Mouse (Mus musculus) kidney, embryonic 15.5 days (tissue): Measurements from ENCODE around the gene Pank3. TPM values are rescaled to one million over a fixed set of nuclear protein-coding genes. Genes with fewer than 3 reads are reported as not detected.
A peak's percentile ranks its signal among the peaks of the same experiment; 100 is the strongest.

ENCODE experiments used
- ATAC-seq: fragments of 200-750 bp; cut with Nextera tagmentation; replicated peaks from 2 replicates; pipeline ENCODE4 v1.8.0; 2017; ENCODE audit warnings: moderate TSS enrichment; ENCODE audit not compliant: low FRiP score
- H3K27ac ChIP-seq: fragments of 300-500 bp; sonication (generic); 2 replicates; pipeline ENCODE4 v1.5.1; 2015; ENCODE audit warnings: mild to moderate bottlenecking, inconsistent platforms
- H3K27me3 ChIP-seq: fragments of 300-500 bp; sonication (generic); 2 replicates; pipeline ENCODE4 v1.6.1; 2015; ENCODE audit warnings: inconsistent platforms
- H3K36me3 ChIP-seq: fragments of 300-500 bp; sonication (generic); 2 replicates; pipeline ENCODE4 v1.6.1; 2015; ENCODE audit warnings: inconsistent platforms
- H3K4me1 ChIP-seq: fragments of 300-500 bp; sonication (generic); 2 replicates; pipeline ENCODE4 v1.6.1; 2015; ENCODE audit warnings: inconsistent platforms
- H3K4me2 ChIP-seq: fragments of 300-500 bp; sonication (generic); 2 replicates; pipeline ENCODE4 v1.6.1; 2015; ENCODE audit warnings: moderate library complexity, mild to moderate bottlenecking, inconsistent platforms
- H3K4me3 ChIP-seq: fragments of 300-500 bp; sonication (generic); replicated peaks from 2 replicates; pipeline ENCODE4 v1.5.1; 2015; ENCODE audit warnings: mild to moderate bottlenecking, inconsistent platforms
- H3K9ac ChIP-seq: fragments of 300-500 bp; sonication (generic); 2 replicates; pipeline ENCODE4 v1.6.1; 2015; ENCODE audit warnings: mild to moderate bottlenecking, inconsistent platforms
- H3K9me3 ChIP-seq: fragments of 300-500 bp; sonication (generic); replicated peaks from 2 replicates; pipeline ENCODE4 v1.6.1; 2016; ENCODE audit warnings: inconsistent platforms
- WGBS: fragments of 180-500 bp; shearing (Covaris S2); methylation state at CpG from one replicate; pipeline ENCODE4 v1.1.7; 2015; ENCODE audit warnings: mixed read lengths; 5-methylcytosine and 5-hydroxymethylcytosine counted together
- polyA plus RNA-seq: library from polyadenylated mRNA; unstranded; fragments of >200 nt; fragmentation: Nextera tagmentation; extraction: Ambion mirVana; gene quantifications from 2 replicates; pipeline ENCODE4 v1.2.1, GENCODE M21; 2015

Gene Pank3
- polyA plus RNA-seq, 1 experiment from 2014 or later: 14.1 TPM

GRCm38 (mm10) chr11:35754906-35755418 lies 14.3 kb upstream of the Pank3 start:
- Histone ChIP-seq H3K4me2 (no peak overlapping the region), H3K27ac (no peak overlapping the region), H3K27me3 (no peaks in the 10 kb centered on the region), H3K4me1 (peaks cover 38% of the 10 kb centered on the region), H3K9ac (no peak overlapping the region), H3K36me3 (no peaks in the 10 kb centered on the region), H3K9me3 (no peaks in the 10 kb centered on the region), H3K4me3 (no peak overlapping the region)
- 92% methylated on average over 4 of the region's 4 CpGs for WGBS
- no peak for ATAC-seq

GRCm38 (mm10) chr11:35755546-35755945 lies 13.7 kb upstream of the Pank3 start:
- no peak overlapping the region for H3K4me2 ChIP-seq
- no peak for ATAC-seq
- H3K9me3 ChIP-seq: no peaks in the 10 kb centered on the region
- H3K4me3 ChIP-seq: no peak overlapping the region
- H3K27ac ChIP-seq: no peak overlapping the region
- no peak overlapping the region for H3K9ac ChIP-seq
- H3K27me3 ChIP-seq: no peaks in the 10 kb centered on the region
- WGBS: 24% methylated on average over 6 of the region's 6 CpGs
- H3K36me3 ChIP-seq: no peaks in the 10 kb centered on the region
- peaks cover 33% of the 10 kb centered on the region for H3K4me1 ChIP-seq

GRCm38 (mm10) chr11:35756411-35757303 lies 12.6 kb upstream of the Pank3 start:
- no peak for ATAC-seq
- Histone ChIP-seq H3K9me3 (no peaks in the 10 kb centered on the region), H3K9ac (no peak overlapping the region), H3K4me2 (no peak overlapping the region), H3K27ac (peak overlapping the region; percentile 27; the same call in 1 of the 2 replicates), H3K36me3 (no peaks in the 10 kb centered on the region), H3K27me3 (no peaks in the 10 kb centered on the region), H3K4me3 (no peak overlapping the region), H3K4me1 (peaks cover 26% of the 10 kb centered on the region)
- WGBS: 61% methylated on average over 11 of the region's 11 CpGs

GRCm38 (mm10) chr11:35760001-35760626 lies 9.2 kb upstream of the Pank3 start:
- no peak overlapping the region for H3K4me2 ChIP-seq
- H3K9ac ChIP-seq: no peak overlapping the region
- 84% methylated on average over 7 of the region's 7 CpGs for WGBS
- peaks cover 25% of the 10 kb centered on the region for H3K4me1 ChIP-seq
- H3K27me3 ChIP-seq: no peaks in the 10 kb centered on the region
- H3K27ac ChIP-seq: no peak overlapping the region
- ATAC-seq: no peak
- no peaks in the 10 kb centered on the region for H3K36me3 ChIP-seq
- no peak overlapping the region for H3K4me3 ChIP-seq
- H3K9me3 ChIP-seq: no peaks in the 10 kb centered on the region

DNA sequence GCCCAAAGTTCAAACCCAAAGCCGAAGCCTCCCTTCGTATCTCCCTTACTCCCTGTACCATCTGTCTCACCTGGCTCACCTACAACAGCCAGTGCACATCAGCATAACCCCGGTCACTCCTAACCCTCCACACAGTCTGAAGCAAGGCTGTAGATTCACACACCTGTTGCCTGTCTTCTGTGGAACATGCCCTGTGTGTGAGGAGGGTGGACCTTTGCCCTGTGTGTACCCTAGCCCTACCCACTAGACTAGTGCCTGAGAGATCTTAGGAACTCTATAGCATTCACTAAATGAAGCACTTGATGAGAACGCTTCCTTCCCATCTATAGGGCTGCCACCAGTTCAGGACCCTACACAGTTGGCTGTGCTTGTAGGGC lies 8.7 kb upstream of the Pank3 start:
- Histone ChIP-seq H3K27ac (no peak overlapping the region), H3K9me3 (no peaks in the 10 kb centered on the region), H3K27me3 (no peaks in the 10 kb centered on the region), H3K4me3 (no peak overlapping the region), H3K9ac (no peak overlapping the region), H3K4me1 (peaks cover 20% of the 10 kb centered on the region), H3K36me3 (no peaks in the 10 kb centered on the region), H3K4me2 (no peak overlapping the region)
- ATAC-seq: no peak
- WGBS: 92% methylated on average over 4 of the region's 4 CpGs

- H3K4me3 ChIP-seq: no peak overlapping the region
- H3K4me1 ChIP-seq: peaks cover 13% of the 10 kb centered on the region
- 84% methylated on average over 5 of the region's 5 CpGs for WGBS
- H3K9ac ChIP-seq: no peak overlapping the region
- ATAC-seq: no peak
- no peaks in the 10 kb centered on the region for H3K9me3 ChIP-seq
- no peak overlapping the region for H3K4me2 ChIP-seq
- H3K36me3 ChIP-seq: no peaks in the 10 kb centered on the region
- no peak overlapping the region for H3K27ac ChIP-seq
- no peaks in the 10 kb centered on the region for H3K27me3 ChIP-seq
Measured at GRCm38 (mm10) chr11:35766845-35767244, 2.4 kb upstream of the Pank3 start.

- Histone ChIP-seq H3K9me3 (no peaks in the 10 kb centered on the region), H3K4me1 (peaks cover 13% of the 10 kb centered on the region), H3K36me3 (peaks cover 7% of the 10 kb centered on the region; the same call in 1 of the 2 replicates), H3K27me3 (no peaks in the 10 kb centered on the region), H3K4me2 (peak overlapping the region; percentile 76), H3K4me3 (peak overlapping the region; percentile 92), H3K27ac (peak overlapping the region; percentile 94), H3K9ac (peak overlapping the region; percentile 93)
- under 1% methylated on average over 41 of the region's 41 CpGs for WGBS
- ATAC-seq: peak; percentile 95
Measured at GRCm38 (mm10) chr11:35769746-35770437, 608 bp downstream of the Pank3 start.

DNA sequence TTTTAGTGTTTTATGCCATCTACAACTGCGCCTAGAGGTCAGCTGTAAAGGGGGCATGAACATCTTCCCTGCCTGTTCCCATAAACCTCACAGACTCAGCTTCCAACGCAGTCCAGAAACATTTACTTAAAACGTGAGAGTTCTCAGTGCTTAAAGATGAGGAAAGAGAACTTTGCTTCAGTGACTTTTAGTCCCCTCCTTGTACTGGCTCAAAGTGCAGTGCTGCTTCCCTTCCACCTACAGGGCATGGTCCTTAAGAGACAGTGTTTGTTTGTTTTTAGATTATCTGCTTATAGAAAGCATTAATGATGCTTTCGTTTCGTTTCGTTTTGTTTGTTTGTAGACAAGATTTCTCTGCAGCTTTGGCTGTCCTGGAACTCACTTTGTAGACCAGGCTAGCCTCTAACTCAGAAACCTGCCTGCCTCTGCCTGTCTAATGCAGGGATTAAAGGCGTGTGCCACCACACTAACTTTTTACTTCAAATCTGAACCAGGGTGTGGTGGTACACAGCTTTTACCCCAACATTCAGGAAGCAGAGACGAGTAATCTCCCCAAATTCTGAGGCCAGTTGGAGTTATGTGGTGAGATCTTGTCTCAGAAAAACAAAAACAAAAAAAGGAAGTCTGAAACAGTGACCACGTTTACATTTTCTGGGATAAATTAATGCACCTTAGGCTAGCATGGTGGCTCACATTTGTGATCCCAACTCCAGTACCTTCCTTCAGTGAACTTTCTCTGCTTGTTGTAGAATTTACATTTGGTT lies 1.6 kb downstream of the Pank3 start:
- WGBS: 58% methylated on average over 9 of the region's 9 CpGs
- ATAC-seq: no peak
- H3K27me3 ChIP-seq: no peaks in the 10 kb centered on the region

DNA sequence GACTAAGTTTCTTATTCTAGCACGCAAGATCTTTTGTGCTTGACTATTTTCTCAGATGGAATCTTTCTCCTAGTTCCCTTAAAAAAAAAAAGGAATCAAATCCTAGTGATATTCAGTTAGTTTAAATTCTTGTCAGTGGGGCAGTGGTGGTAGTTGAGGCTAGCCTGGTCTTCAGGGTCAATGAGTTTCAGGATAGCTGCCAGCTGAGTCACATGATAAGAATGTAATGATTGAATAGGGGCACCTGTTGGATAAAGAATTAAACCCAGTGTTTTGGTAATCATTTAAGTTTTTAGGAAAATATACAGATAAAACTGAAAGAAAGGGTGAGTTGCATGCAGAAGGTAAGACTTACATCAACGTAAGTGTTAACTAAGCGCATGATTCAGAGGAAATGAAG lies 6.3 kb downstream of the Pank3 start:
- 91% methylated on average over 3 of the region's 3 CpGs for WGBS
- no peak overlapping the region for H3K27ac ChIP-seq
- H3K4me2 ChIP-seq: no peak overlapping the region
- H3K27me3 ChIP-seq: no peaks in the 10 kb centered on the region
- ATAC-seq: no peak
- no peak overlapping the region for H3K4me3 ChIP-seq
- H3K9me3 ChIP-seq: no peaks in the 10 kb centered on the region
- H3K9ac ChIP-seq: no peak overlapping the region
- peaks cover 51% of the 10 kb centered on the region for H3K36me3 ChIP-seq
- H3K4me1 ChIP-seq: peaks cover 12% of the 10 kb centered on the region

More for the DNA sequence above, 1.6 kb downstream of the Pank3 start:
- peak overlapping the region; percentile 94; the same call in 1 of the 2 replicates for H3K27ac ChIP-seq
- peak overlapping the region; percentile 92 for H3K4me3 ChIP-seq
- peak overlapping the region; percentile 93 for H3K9ac ChIP-seq
- peaks cover 13% of the 10 kb centered on the region for H3K4me1 ChIP-seq
- no peaks in the 10 kb centered on the region for H3K9me3 ChIP-seq
- H3K4me2 ChIP-seq: peak overlapping the region; percentile 76
- peaks cover 8% of the 10 kb centered on the region; the same call in 1 of the 2 replicates for H3K36me3 ChIP-seq

- no peak overlapping the region for H3K4me3 ChIP-seq
- peaks cover 56% of the 10 kb centered on the region for H3K36me3 ChIP-seq
- H3K27me3 ChIP-seq: no peaks in the 10 kb centered on the region
- H3K27ac ChIP-seq: no peak overlapping the region
- WGBS: 94% methylated on average over 3 of the region's 3 CpGs
- no peaks in the 10 kb centered on the region for H3K9me3 ChIP-seq
- peaks cover 4% of the 10 kb centered on the region; the same call in 1 of the 2 replicates for H3K4me1 ChIP-seq
- ATAC-seq: no peak
- no peak overlapping the region for H3K9ac ChIP-seq
- H3K4me2 ChIP-seq: no peak overlapping the region
Measured at GRCm38 (mm10) chr11:35776452-35776851, 7.2 kb downstream of the Pank3 start.

DNA sequence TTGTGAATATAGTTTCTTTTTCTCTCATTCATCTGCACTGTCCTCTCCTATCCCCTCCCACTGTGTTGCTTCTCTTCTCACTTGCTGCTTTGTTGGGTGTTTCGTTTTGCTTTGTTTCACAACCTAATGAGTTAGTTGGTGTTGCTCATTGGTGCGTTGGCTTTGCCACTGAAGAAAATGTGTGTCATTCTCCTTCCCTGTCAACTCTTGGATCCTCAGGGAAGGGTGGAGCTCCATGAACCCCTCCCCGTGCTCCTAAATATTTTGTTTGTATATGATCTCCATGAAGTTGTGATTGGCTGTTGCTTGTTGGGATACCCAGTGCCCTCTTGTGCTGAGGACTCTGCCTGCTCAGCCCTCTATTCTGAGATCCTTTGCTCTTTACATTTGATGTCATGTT lies 11.1 kb downstream of the Pank3 start:
- Histone ChIP-seq H3K4me2 (no peak overlapping the region), H3K4me1 (no peaks in the 10 kb centered on the region), H3K9ac (no peak overlapping the region), H3K36me3 (peaks cover 87% of the 10 kb centered on the region), H3K9me3 (no peaks in the 10 kb centered on the region), H3K4me3 (no peak overlapping the region), H3K27ac (no peak overlapping the region), H3K27me3 (no peaks in the 10 kb centered on the region)
- ATAC-seq: no peak
- 83% methylated on average over 3 of the region's 3 CpGs for WGBS
